26 mouse cellular contexts compared by ENCODE assay signal in genomic region chr5:26169855-26170254, GRCm38 (mm10). TPM values are rescaled to one million over a fixed set of nuclear protein-coding genes. Genes with fewer than 3 reads are reported as not detected.
A peak's percentile ranks its signal among the peaks of the same experiment; 100 is the strongest.
DNase-seq lines count a peak whose midpoint lies in the region.
"Had no signal": no experiment of that assay in that cellular context is flagged by ENCODE, and none has a peak within 500 bp of the region (broad histone marks: within the 10 kb centered on the region; RNA-seq: fewer than 3 reads in every experiment).

No protein-coding gene starts in this region.

- 62% methylated on average over 1 of the region's 1 CpGs for whole genome bisulfite sequencing in heart, embryonic 10.5 days

- no peaks in the 10 kb centered on the region for H3K9me3 ChIP-seq in heart, embryonic 10.5 days
- H3K9me3 ChIP-seq: embryonic facial prominence, embryonic 10.5 days; embryonic facial prominence, embryonic 12.5 days; forebrain, embryonic 10.5 days; forebrain, embryonic 13.5 days; forebrain, embryonic 15.5 days had no signal

- no peaks in the 10 kb centered on the region for H3K36me3 ChIP-seq in heart, embryonic 10.5 days
- H3K36me3 ChIP-seq: embryonic facial prominence, embryonic 10.5 days; embryonic facial prominence, embryonic 12.5 days; forebrain, embryonic 10.5 days; forebrain, embryonic 15.5 days had no signal

- H3K4me3 ChIP-seq in heart, embryonic 10.5 days, result no peak overlapping the region
- H3K4me3 ChIP-seq: embryonic facial prominence, embryonic 10.5 days; embryonic facial prominence, embryonic 12.5 days; forebrain, embryonic 10.5 days; forebrain, embryonic 13.5 days; forebrain, embryonic 15.5 days had no signal

- H3K27me3 ChIP-seq in heart, embryonic 10.5 days (ENCODE audit: insufficient read depth, poor library complexity, severe bottlenecking), result no peaks in the 10 kb centered on the region
- H3K27me3 ChIP-seq: embryonic facial prominence, embryonic 12.5 days; forebrain, embryonic 13.5 days; forebrain, embryonic 15.5 days had no signal

- peak; percentile 51 for DNase-seq in heart, embryonic 10.5 days (ENCODE audit: low spot score)
- DNase-seq in heart, adult 8-10 months (ENCODE audit: low spot score), result no peak
- DNase-seq in NIH3T3 (ENCODE audit: low read depth), result peak; percentile 34
- peak; percentile 12 for DNase-seq in fibroblast of lung, adult 2 months (ENCODE audit: low read depth)
- no peak for DNase-seq in left cerebral cortex, adult 18-20 months (ENCODE audit: low spot score in 2 of 2)
- no peak for DNase-seq in frontal cortex, postnatal 10 days (ENCODE audit: low spot score in 2 of 2)
- DNase-seq: adrenal gland, adult 8-10 months; adrenal gland, postnatal 14 days; adrenal gland, postnatal 36 days; cerebellum, adult 11-12 months; cerebellum, adult 2 months; cerebellum, adult 9-10 months; cerebellum, postnatal 10 days; cerebellum, postnatal 25 days; forebrain, postnatal 0 days had no signal

- no peak overlapping the region for H3K27ac ChIP-seq in heart, embryonic 10.5 days
- H3K27ac ChIP-seq: embryonic facial prominence, embryonic 10.5 days; embryonic facial prominence, embryonic 12.5 days; forebrain, embryonic 10.5 days; forebrain, embryonic 13.5 days; forebrain, embryonic 15.5 days had no signal

- no peaks in the 10 kb centered on the region; the same call in 1 of the 2 replicates for H3K4me1 ChIP-seq in heart, embryonic 10.5 days
- H3K4me1 ChIP-seq: embryonic facial prominence, embryonic 10.5 days; embryonic facial prominence, embryonic 12.5 days; forebrain, embryonic 10.5 days; forebrain, embryonic 13.5 days; forebrain, embryonic 15.5 days had no signal

RNA-seq across cellular contexts. Expression of gene Gm10220, which starts 48.6 kb away (rescaled TPM):
- polyA plus RNA-seq in heart, embryonic 10.5 days (2016; fragmentation: Nextera tagmentation; extraction: Ambion mirVana), result not detected in 2 replicates
- under 1 TPM in 2 of 4 experiments, not detected in 2; 0.09 to 0.11 TPM for total RNA-seq in heart, adult 8-10 months (2022)
- not detected for total RNA-seq in left cerebral cortex, adult 18-20 months (2021)
- total RNA-seq: adrenal gland, adult 18-20 months; adrenal gland, adult 8-10 months; adrenal gland, postnatal 14 days; adrenal gland, postnatal 36 days; ES-E14; forebrain, postnatal 0 days; MEL had no signal
- polyA plus RNA-seq: activated CD4-positive, CD25-positive, alpha-beta regulatory T cell, adult 4 months; C2C12; cerebellum, adult 2 months; cortical plate, adult 2 months; embryonic facial prominence, embryonic 10.5 days; embryonic facial prominence, embryonic 12.5 days; forebrain, embryonic 10.5 days; forebrain, embryonic 13.5 days; forebrain, postnatal 0 days had no signal

Comparison
In these comparisons a context has a peak if more than half of its experiments do, and no peak if none do; other contexts are left out.
1. DNase-seq: peak in heart, embryonic 10.5 days (single experiment), NIH3T3 (single experiment) and fibroblast of lung, adult 2 months (single experiment); none in heart, adult 8-10 months (single experiment), left cerebral cortex, adult 18-20 months (0 of 2) and frontal cortex, postnatal 10 days (0 of 2).